Mouse (Mus musculus) layer of hippocampus, adult 18-20 months (tissue): Measurements from ENCODE around the gene Gm6401. TPM values are rescaled to one million over a fixed set of nuclear protein-coding genes. Genes with fewer than 3 reads are reported as not detected.
"Not testable (repeated sequence)": the region's sequence is repeated elsewhere in the genome, so short reads cannot be mapped to it uniquely, and the experiment has no call there.

Experiments used
- DNase-seq, 2 experiments: peaks; one replicate each; pipeline ENCODE4 v3.0.0; 2022; ENCODE audit warnings: low spot score in 2 of 2
- long read RNA-seq: library from polyadenylated mRNA; stranded (forward); transcript quantifications from one replicate; pipeline ENCODE4 v2.0.0, GENCODE M21; 2021
- total RNA-seq, 2 experiments: library from RNA; stranded (reverse); gene quantifications; 2 replicates each; pipeline ENCODE4 v1.2.3; 2021

Gm6401 gene
- not detected for total RNA-seq
- long read RNA-seq = 0 reads

DNA sequence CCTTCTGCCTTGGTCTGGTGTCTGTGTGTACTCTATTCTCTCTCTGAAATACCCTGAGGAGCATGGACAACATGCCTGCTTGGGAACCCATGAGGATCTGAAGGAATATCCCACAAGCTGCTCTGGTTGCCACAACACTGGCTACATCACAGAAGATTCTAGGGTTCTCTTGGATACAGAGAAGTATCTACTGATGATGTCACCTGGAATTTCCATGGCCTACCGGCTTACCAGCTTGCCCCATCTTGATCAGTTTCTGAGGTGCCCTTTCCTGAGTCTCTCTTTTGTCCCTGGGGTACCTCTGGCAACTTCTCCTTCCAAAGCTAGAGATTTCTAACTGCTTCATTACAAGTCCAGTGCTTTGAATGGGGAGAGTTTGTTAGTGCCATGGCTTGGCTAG is at the start of gene Gm6401:
Gm6401 (minus strand) TSS at position 101 of the 400 bp plus-strand sequence.
- not testable (repeated sequence) for DNase-seq

DNA sequence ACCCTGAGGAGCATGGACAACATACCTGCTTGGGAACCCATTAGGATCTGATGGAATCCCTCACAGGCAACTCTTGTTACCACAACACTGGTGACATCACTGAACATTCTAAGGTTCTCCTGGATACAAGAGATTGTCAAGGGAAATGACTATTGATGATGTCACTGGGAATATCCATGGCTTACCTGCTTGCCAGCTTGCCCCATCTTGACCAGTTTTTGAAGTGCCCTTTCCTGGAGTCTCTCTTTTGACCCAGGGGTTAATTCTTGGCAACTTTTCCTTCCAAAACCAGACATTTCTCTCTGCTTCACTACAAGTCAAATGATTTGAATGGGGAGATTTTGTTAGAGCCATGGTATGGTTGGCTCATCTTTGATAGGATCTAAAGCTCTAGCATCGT is 15.5 kb upstream of the Gm6401 start, which contains the start of gene Gm3543:
Gm3543 (minus strand) TSS at position 101 of the 400 bp plus-strand sequence.
- DNase-seq = not testable (repeated sequence)

DNA sequence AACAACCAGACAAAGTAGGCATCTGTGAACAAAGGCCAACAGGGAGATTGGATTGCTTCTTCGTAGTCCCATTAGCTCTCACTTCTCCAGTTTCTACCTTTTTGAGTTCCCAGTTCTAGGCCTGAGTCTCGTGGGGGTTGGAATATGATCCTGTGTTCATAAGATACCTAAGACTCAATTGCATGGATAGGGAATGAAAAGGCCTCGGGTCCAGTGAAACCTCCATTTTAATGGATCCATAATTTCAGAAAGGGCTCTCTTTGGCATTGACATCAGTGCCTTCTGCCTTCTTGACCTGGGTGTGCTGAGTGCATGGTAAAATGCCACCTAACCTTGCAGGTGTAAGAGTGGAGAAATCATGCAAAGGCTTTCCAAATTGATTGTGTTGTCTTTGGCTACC is 869 bp upstream of the Gm6401 start:
- DNase-seq = not testable (repeated sequence)

GRCm38 (mm10) chr14:41964095-41964494 is 3.6 kb downstream of the Gm6401 start:
- not testable (repeated sequence) for DNase-seq

DNA sequence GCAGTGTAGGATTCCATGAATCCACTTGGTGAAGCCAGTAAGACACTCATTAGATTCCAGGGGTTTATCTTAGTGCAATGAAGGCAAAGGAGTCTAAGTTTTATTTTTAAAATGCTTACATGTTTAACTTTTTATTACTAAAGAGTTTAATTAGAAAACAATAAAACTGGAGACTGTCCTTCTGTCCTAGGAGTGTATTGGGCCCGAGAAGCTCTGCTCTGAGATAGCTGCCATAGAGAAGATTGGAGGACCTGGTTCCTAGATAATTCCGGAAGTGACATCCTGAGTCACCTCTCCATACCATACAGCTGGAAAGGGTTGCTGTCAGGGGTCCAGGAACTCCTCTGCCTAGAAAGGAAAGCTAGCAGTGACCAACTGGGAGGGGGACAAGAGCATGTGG is 24.0 kb downstream of the Gm6401 start, which contains the start of gene 1700024B05Rik:
1700024B05Rik (plus strand) TSS at position 301 of the 400 bp plus-strand sequence.
- not testable (repeated sequence) for DNase-seq

GRCm38 (mm10) chr14:41924649-41925048 is 43.1 kb downstream of the Gm6401 start, which contains the start of gene 1700049E17Rik1:
TSS of gene 1700049E17Rik1 (plus strand) at chr14:41924949.
- DNase-seq = not testable (repeated sequence)

Other genes starting within 250 kb of the Gm6401 start
- not detected for gene Gm7929, start 217.3 kb downstream of the Gm6401 start, total RNA-seq
- not detected for gene Gm47189, start 195.5 kb downstream of the Gm6401 start, total RNA-seq
- gene Gm7980, start 60.6 kb downstream of the Gm6401 start, total RNA-seq = not detected
- not detected for gene 1700049E17Rik1, start 43.0 kb downstream of the Gm6401 start, total RNA-seq
- gene 1700024B05Rik, start 23.9 kb downstream of the Gm6401 start, total RNA-seq = not detected
- gene Gm3543, start 15.4 kb upstream of the Gm6401 start, total RNA-seq = 1 to 10 TPM in 1 of 2 experiments, under 1 TPM in 1; 0.86 to 1.1 TPM
- gene Gm7951, start 149.4 kb upstream of the Gm6401 start, total RNA-seq = not detected
- not detected for gene Gm17027, start 194.7 kb upstream of the Gm6401 start, total RNA-seq
- 1 to 10 TPM; 1.6 to 2.5 TPM for gene Gm3573, start 222.9 kb upstream of the Gm6401 start, total RNA-seq